Mouse (Mus musculus): ENCODE results near the gene Slc25a47. TPM values are rescaled to one million over a fixed set of nuclear protein-coding genes. Genes with fewer than 3 reads are reported as not detected.

The Slc25a47 gene
- polyA plus RNA-seq, 1 experiment: 3.6 TPM

- Histone ChIP-seq H3K79me2 (ENCODE audit: control insufficient read depth, insufficient read depth) (no peaks in the 10 kb centered on the region), H3K4me3 (no peak overlapping the region), H3K27me3 (ENCODE audit: control insufficient read depth, insufficient read depth, insufficient read length) (no peaks in the 10 kb centered on the region), H3K4me2 (ENCODE audit: low read depth) (no peak overlapping the region), H3K36me3 (ENCODE audit: control insufficient read depth, insufficient read depth) (no peaks in the 10 kb centered on the region), H3ac (ENCODE audit: control insufficient read depth, insufficient read length) (no peak overlapping the region)
- TF ChIP-seq TCF3 (IDR thresholded peaks at IDR 0.05; ENCODE audit: insufficient read length, low read depth) (no peak), REST (IDR thresholded peaks at IDR 0.05; ENCODE audit: insufficient read depth, insufficient read length) (no peak), MYOG (IDR thresholded peaks at IDR 0.05; ENCODE audit: control insufficient read depth in 1 of 3, insufficient read depth in 1 of 3, insufficient read length in 2 of 3, low read depth in 2 of 3) (no peak), TCF12 (IDR thresholded peaks at IDR 0.05; ENCODE audit: insufficient read depth, poor library complexity, severe bottlenecking) (no peak)
These were observed 14.3 kb downstream of the Slc25a47 start for GRCm38 (mm10) chr12:108850129-108850528.

GRCm38 (mm10) chr12:108850886-108851285 is 15.0 kb downstream of the Slc25a47 start:
- H3K4me2 ChIP-seq (ENCODE audit: low read depth): no peak overlapping the region
- no peaks in the 10 kb centered on the region for H3K36me3 ChIP-seq (ENCODE audit: control insufficient read depth, insufficient read depth)
- no peak for TF ChIP-seq MYOD1 (IDR thresholded peaks at IDR 0.05; ENCODE audit: control insufficient read depth in 1 of 3, insufficient read length in 2 of 3, low read depth in 2 of 3)
- TF ChIP-seq MAX (IDR thresholded peaks at IDR 0.05; ENCODE audit: low read depth): no peak
- no peak for TF ChIP-seq E2F4 (IDR thresholded peaks at IDR 0.05; ENCODE audit: insufficient read depth)
- TF ChIP-seq TCF3 (IDR thresholded peaks at IDR 0.05; ENCODE audit: insufficient read length, low read depth): no peak
- no peak for TF ChIP-seq USF1 (IDR thresholded peaks at IDR 0.05; ENCODE audit: low read depth)
- TF ChIP-seq SRF (IDR thresholded peaks at IDR 0.05; ENCODE audit: control insufficient read depth, insufficient read length, low read depth): no peak
- H3K79me2 ChIP-seq (ENCODE audit: control insufficient read depth, insufficient read depth): no peaks in the 10 kb centered on the region
- H3K27me3 ChIP-seq (ENCODE audit: control insufficient read depth, insufficient read depth, insufficient read length): no peaks in the 10 kb centered on the region
- H3ac ChIP-seq (ENCODE audit: control insufficient read depth, insufficient read length): no peak overlapping the region
- H3K4me3 ChIP-seq: no peak overlapping the region

GRCm38 (mm10) chr12:108852822-108853221 is 17.0 kb downstream of the Slc25a47 start:
- Histone ChIP-seq H3ac (ENCODE audit: control insufficient read depth, insufficient read length) (no peak overlapping the region), H3K4me2 (ENCODE audit: low read depth) (no peak overlapping the region), H3K79me2 (ENCODE audit: control insufficient read depth, insufficient read depth) (no peaks in the 10 kb centered on the region), H3K27me3 (ENCODE audit: control insufficient read depth, insufficient read depth, insufficient read length) (no peaks in the 10 kb centered on the region), H3K4me3 (no peak overlapping the region), H3K36me3 (ENCODE audit: control insufficient read depth, insufficient read depth) (no peaks in the 10 kb centered on the region)
- no peak for TF ChIP-seq E2F4 (IDR thresholded peaks at IDR 0.05; ENCODE audit: insufficient read depth)

- H3K27me3 ChIP-seq (ENCODE audit: control insufficient read depth, insufficient read depth, insufficient read length): no peaks in the 10 kb centered on the region
- no peaks in the 10 kb centered on the region for H3K36me3 ChIP-seq (ENCODE audit: control insufficient read depth, insufficient read depth)
- H3K4me2 ChIP-seq (ENCODE audit: low read depth): no peak overlapping the region
- H3ac ChIP-seq (ENCODE audit: control insufficient read depth, insufficient read length): no peak overlapping the region
- no peak overlapping the region for H3K4me3 ChIP-seq
- no peaks in the 10 kb centered on the region for H3K79me2 ChIP-seq (ENCODE audit: control insufficient read depth, insufficient read depth)
- no peak for TF ChIP-seq MYOG (IDR thresholded peaks at IDR 0.05; ENCODE audit: control insufficient read depth in 1 of 3, insufficient read depth in 1 of 3, insufficient read length in 2 of 3, low read depth in 2 of 3)
- TF ChIP-seq POLR2A (IDR thresholded peaks at IDR 0.05; ENCODE audit: insufficient read length, low read depth): no peak
- no peak for TF ChIP-seq E2F4 (IDR thresholded peaks at IDR 0.05; ENCODE audit: insufficient read depth)
- TF ChIP-seq MYOD1 (IDR thresholded peaks at IDR 0.05; ENCODE audit: control insufficient read depth in 1 of 3, insufficient read length in 2 of 3, low read depth in 2 of 3): no peak
- no peak for TF ChIP-seq CEBPB (IDR thresholded peaks at IDR 0.05; ENCODE audit: insufficient read depth, poor library complexity, severe bottlenecking)
- TF ChIP-seq TCF3 (IDR thresholded peaks at IDR 0.05; ENCODE audit: insufficient read length, low read depth): no peak
- TF ChIP-seq REST (IDR thresholded peaks at IDR 0.05; ENCODE audit: insufficient read depth, insufficient read length): no peak
- TF ChIP-seq SRF (IDR thresholded peaks at IDR 0.05; ENCODE audit: control insufficient read depth, insufficient read length, low read depth): no peak
These were observed 19.2 kb downstream of the Slc25a47 start for GRCm38 (mm10) chr12:108855081-108855480.

- H3K4me3 ChIP-seq: no peak overlapping the region
- H3K36me3 ChIP-seq (ENCODE audit: control insufficient read depth, insufficient read depth): no peaks in the 10 kb centered on the region
- no peak overlapping the region for H3K4me2 ChIP-seq (ENCODE audit: low read depth)
- no peaks in the 10 kb centered on the region for H3K79me2 ChIP-seq (ENCODE audit: control insufficient read depth, insufficient read depth)
- no peak for TF ChIP-seq POLR2A (IDR thresholded peaks at IDR 0.05; ENCODE audit: insufficient read length, low read depth)
- no peak for TF ChIP-seq CEBPB (IDR thresholded peaks at IDR 0.05; ENCODE audit: insufficient read depth, poor library complexity, severe bottlenecking)
- TF ChIP-seq REST (IDR thresholded peaks at IDR 0.05; ENCODE audit: insufficient read depth, insufficient read length): no peak
- TF ChIP-seq TCF12 (IDR thresholded peaks at IDR 0.05; ENCODE audit: insufficient read depth, poor library complexity, severe bottlenecking): peak; percentile 38
- no peak for TF ChIP-seq USF1 (IDR thresholded peaks at IDR 0.05; ENCODE audit: low read depth)
- TF ChIP-seq MYOG (IDR thresholded peaks at IDR 0.05; ENCODE audit: control insufficient read depth in 1 of 3, insufficient read depth in 1 of 3, insufficient read length in 2 of 3, low read depth in 2 of 3): peak; percentile 47 to 91 (median 73)
- no peak for TF ChIP-seq E2F4 (IDR thresholded peaks at IDR 0.05; ENCODE audit: insufficient read depth)
- TF ChIP-seq MAX (IDR thresholded peaks at IDR 0.05; ENCODE audit: low read depth): no peak
- no peak for TF ChIP-seq SRF (IDR thresholded peaks at IDR 0.05; ENCODE audit: control insufficient read depth, insufficient read length, low read depth)
- TF ChIP-seq POLR2AphosphoS2 (IDR thresholded peaks at IDR 0.05; ENCODE audit: insufficient read length, low read depth): no peak
- peak in 2 of 3 experiments; percentile 62 to 83 for TF ChIP-seq MYOD1 (IDR thresholded peaks at IDR 0.05; ENCODE audit: control insufficient read depth in 1 of 3, insufficient read length in 2 of 3, low read depth in 2 of 3)
- peak; percentile 61 for TF ChIP-seq TCF3 (IDR thresholded peaks at IDR 0.05; ENCODE audit: insufficient read length, low read depth)
- H3ac ChIP-seq (ENCODE audit: control insufficient read depth, insufficient read length): no peak overlapping the region
- H3K27me3 ChIP-seq (ENCODE audit: control insufficient read depth, insufficient read depth, insufficient read length): no peaks in the 10 kb centered on the region
These were observed 20.3 kb downstream of the Slc25a47 start for GRCm38 (mm10) chr12:108856186-108856585.

All from myocyte (in vitro differentiated cells).